Mouse (Mus musculus) erythroblast, embryonic 14.5 days (primary cell): ENCODE measurements around the gene Uba6.

Source experiments
- GATA1 ChIP-seq: IDR thresholded peaks from 2 replicates; pipeline ENCODE4 v1.6.1; 2012; ENCODE audit warnings: low read length, inconsistent platforms, mixed read lengths
- TAL1 ChIP-seq: IDR thresholded peaks from 3 replicates; pipeline ENCODE4 v1.6.1; 2012; ENCODE audit warnings: low read length, inconsistent platforms, mixed read lengths

GRCm38 (mm10) chr5:86084979-86085378 is 87.6 kb downstream of the Uba6 start:
- TF ChIP-seq GATA1 (no peak), TAL1 (no peak)
